Mouse (Mus musculus) stomach, embryonic 15.5 days (tissue): ENCODE measurements around the gene Eml1. TPM values are rescaled to one million over a fixed set of nuclear protein-coding genes. Genes with fewer than 3 reads are reported as not detected.

Source experiments
- ATAC-seq: fragments of 200-750 bp; cut with Nextera tagmentation; 2 replicates; pipeline ENCODE4 v1.8.0; 2017; ENCODE audit warnings: low read depth, moderate number of reproducible peaks, moderate TSS enrichment; ENCODE audit not compliant: insufficient read depth, low FRiP score
- H3K27ac ChIP-seq: fragments of 300-500 bp; sonication (generic); 2 replicates; pipeline ENCODE4 v1.5.1; 2015; ENCODE audit warnings: mild to moderate bottlenecking, inconsistent platforms
- H3K27me3 ChIP-seq: fragments of 300-500 bp; sonication (generic); replicated peaks from 2 replicates; pipeline ENCODE4 v1.6.1; 2015; ENCODE audit warnings: inconsistent platforms
- H3K36me3 ChIP-seq: fragments of 300-500 bp; sonication (generic); 2 replicates; pipeline ENCODE4 v1.6.1; 2015; ENCODE audit warnings: inconsistent platforms
- H3K4me1 ChIP-seq: fragments of 300-500 bp; sonication (generic); 2 replicates; pipeline ENCODE4 v1.6.1; 2015; ENCODE audit warnings: inconsistent platforms
- H3K4me2 ChIP-seq: fragments of 300-500 bp; sonication (generic); 2 replicates; pipeline ENCODE4 v1.6.1; 2015; ENCODE audit warnings: mild to moderate bottlenecking, inconsistent platforms
- H3K4me3 ChIP-seq: fragments of 300-500 bp; sonication (generic); replicated peaks from 2 replicates; pipeline ENCODE4 v1.5.1; 2015; ENCODE audit warnings: inconsistent platforms
- H3K9ac ChIP-seq: fragments of 300-500 bp; sonication (generic); 2 replicates; pipeline ENCODE4 v1.6.1; 2015; ENCODE audit warnings: inconsistent platforms
- H3K9me3 ChIP-seq: fragments of 300-500 bp; sonication (generic); 2 replicates; pipeline ENCODE4 v1.6.1; 2016; ENCODE audit warnings: inconsistent platforms
- WGBS: fragments of 180-500 bp; shearing (Covaris S2); methylation state at CpG from one replicate; pipeline ENCODE4 v1.1.7; 2015; 5-methylcytosine and 5-hydroxymethylcytosine counted together
- polyA plus RNA-seq: library from polyadenylated mRNA; unstranded; fragments of >200 nt; fragmentation: Nextera tagmentation; extraction: Ambion mirVana; gene quantifications from 2 replicates; pipeline ENCODE4 v1.2.1, GENCODE M21; 2015

Eml1 gene
- polyA plus RNA-seq, 1 experiment from 2014 or later, result 67.6 TPM

- ATAC-seq, result no peak
- Histone ChIP-seq H3K27me3 (no peaks in the 10 kb centered on the region), H3K9ac (no peak overlapping the region), H3K36me3 (no peaks in the 10 kb centered on the region), H3K27ac (no peak overlapping the region), H3K4me1 (0 out of 2 replicates have a peak, but pooled peaks cover 3% of the 10 kb centered on the region), H3K4me2 (no peak overlapping the region), H3K9me3 (no peaks in the 10 kb centered on the region), H3K4me3 (no peak overlapping the region)
- WGBS, result 76% methylated on average over 13 of the region's 13 CpGs
Measured at GRCm38 (mm10) chr12:108378379-108379133, 7.8 kb downstream of the Eml1 start.

GRCm38 (mm10) chr12:108386476-108387232 is 15.9 kb downstream of the Eml1 start:
- H3K9ac ChIP-seq, result no peak overlapping the region
- ATAC-seq, result peak; percentile 67
- no peak overlapping the region for H3K4me2 ChIP-seq
- H3K4me1 ChIP-seq, result peaks cover 8% of the 10 kb centered on the region; the same call in 1 of the 2 replicates
- no peak overlapping the region for H3K4me3 ChIP-seq
- H3K9me3 ChIP-seq, result no peaks in the 10 kb centered on the region
- WGBS, result 56% methylated on average over 13 of the region's 13 CpGs
- H3K27ac ChIP-seq, result no peak overlapping the region
- no peaks in the 10 kb centered on the region for H3K27me3 ChIP-seq
- no peaks in the 10 kb centered on the region for H3K36me3 ChIP-seq

GRCm38 (mm10) chr12:108389718-108390117 is 19.0 kb downstream of the Eml1 start:
- no peak overlapping the region for H3K4me3 ChIP-seq
- no peak overlapping the region for H3K9ac ChIP-seq
- WGBS, result 49% methylated on average over 3 of the region's 3 CpGs
- H3K36me3 ChIP-seq, result no peaks in the 10 kb centered on the region
- no peaks in the 10 kb centered on the region for H3K9me3 ChIP-seq
- H3K27ac ChIP-seq, result no peak overlapping the region
- H3K27me3 ChIP-seq, result no peaks in the 10 kb centered on the region
- peaks cover 25% of the 10 kb centered on the region for H3K4me1 ChIP-seq
- H3K4me2 ChIP-seq, result no peak overlapping the region
- no peak for ATAC-seq

GRCm38 (mm10) chr12:108392254-108393044 is 21.7 kb downstream of the Eml1 start:
- no peaks in the 10 kb centered on the region for H3K36me3 ChIP-seq
- H3K4me3 ChIP-seq, result no peak overlapping the region
- no peak; the same call in 1 of the 2 replicates for ATAC-seq
- no peaks in the 10 kb centered on the region for H3K27me3 ChIP-seq
- WGBS, result 65% methylated on average over 12 of the region's 12 CpGs
- H3K9me3 ChIP-seq, result no peaks in the 10 kb centered on the region
- no peak overlapping the region for H3K4me2 ChIP-seq
- H3K4me1 ChIP-seq, result peaks cover 17% of the 10 kb centered on the region
- no peak overlapping the region for H3K9ac ChIP-seq
- peak overlapping the region; percentile 42; the same call in 1 of the 2 replicates for H3K27ac ChIP-seq

- H3K36me3 ChIP-seq, result no peaks in the 10 kb centered on the region
- 73% methylated on average over 4 of the region's 4 CpGs for WGBS
- H3K27me3 ChIP-seq, result no peaks in the 10 kb centered on the region
- no peak for ATAC-seq
- H3K9ac ChIP-seq, result no peak overlapping the region
- no peak overlapping the region for H3K4me2 ChIP-seq
- H3K27ac ChIP-seq, result peak overlapping the region; percentile 42
- H3K9me3 ChIP-seq, result no peaks in the 10 kb centered on the region
- peaks cover 17% of the 10 kb centered on the region for H3K4me1 ChIP-seq
- no peak overlapping the region for H3K4me3 ChIP-seq
Measured at GRCm38 (mm10) chr12:108393082-108393481, 22.3 kb downstream of the Eml1 start.

- Histone ChIP-seq H3K4me2 (no peak overlapping the region), H3K27ac (peak overlapping the region; percentile 42; the same call in 1 of the 2 replicates), H3K4me1 (peaks cover 17% of the 10 kb centered on the region), H3K9ac (no peak overlapping the region), H3K36me3 (no peaks in the 10 kb centered on the region), H3K9me3 (no peaks in the 10 kb centered on the region), H3K4me3 (no peak overlapping the region), H3K27me3 (no peaks in the 10 kb centered on the region)
- 60% methylated on average over 4 of the region's 4 CpGs for WGBS
- ATAC-seq, result peak; percentile 71
Measured at GRCm38 (mm10) chr12:108393637-108394036, 22.9 kb downstream of the Eml1 start.

- Histone ChIP-seq H3K27ac (no peak overlapping the region), H3K36me3 (no peaks in the 10 kb centered on the region), H3K4me3 (no peak overlapping the region), H3K27me3 (no peaks in the 10 kb centered on the region), H3K9ac (no peak overlapping the region), H3K4me1 (peaks cover 17% of the 10 kb centered on the region), H3K9me3 (no peaks in the 10 kb centered on the region), H3K4me2 (no peak overlapping the region)
- no peak for ATAC-seq
- 88% methylated on average over 17 of the region's 17 CpGs for WGBS
Measured at GRCm38 (mm10) chr12:108394534-108395284, 24.0 kb downstream of the Eml1 start.

- WGBS, result 77% methylated on average over 6 of the region's 6 CpGs
- Histone ChIP-seq H3K36me3 (no peaks in the 10 kb centered on the region), H3K27me3 (no peaks in the 10 kb centered on the region), H3K4me2 (no peak overlapping the region), H3K27ac (no peak overlapping the region), H3K9me3 (no peaks in the 10 kb centered on the region), H3K4me3 (no peak overlapping the region), H3K4me1 (peaks cover 17% of the 10 kb centered on the region), H3K9ac (no peak overlapping the region)
- no peak for ATAC-seq
Measured at GRCm38 (mm10) chr12:108395285-108395660, 24.5 kb downstream of the Eml1 start.

GRCm38 (mm10) chr12:108396081-108396947 is 25.6 kb downstream of the Eml1 start:
- ATAC-seq, result no peak
- Histone ChIP-seq H3K27me3 (no peaks in the 10 kb centered on the region), H3K36me3 (no peaks in the 10 kb centered on the region), H3K4me2 (no peak overlapping the region), H3K9ac (no peak overlapping the region), H3K9me3 (no peaks in the 10 kb centered on the region), H3K27ac (no peak overlapping the region), H3K4me3 (no peak overlapping the region), H3K4me1 (peaks cover 17% of the 10 kb centered on the region)
- WGBS, result 80% methylated on average over 11 of the region's 11 CpGs

- Histone ChIP-seq H3K36me3 (no peaks in the 10 kb centered on the region), H3K4me1 (peaks cover under 1% of the 10 kb centered on the region; the same call in 1 of the 2 replicates), H3K27ac (no peak overlapping the region), H3K9ac (no peak overlapping the region), H3K9me3 (no peaks in the 10 kb centered on the region), H3K4me3 (no peak overlapping the region), H3K27me3 (no peaks in the 10 kb centered on the region), H3K4me2 (no peak overlapping the region)
- no peak for ATAC-seq
- WGBS, result 83% methylated on average over 7 of the region's 7 CpGs
Measured at GRCm38 (mm10) chr12:108398681-108399080, 27.9 kb downstream of the Eml1 start.
